Mouse (Mus musculus): Measurements from ENCODE around the gene Gins3. TPM values are rescaled to one million over a fixed set of nuclear protein-coding genes. Genes with fewer than 3 reads are reported as not detected.

Gins3 gene
- polyA plus RNA-seq, 1 experiment from 2014 or later = 11.9 TPM

DNA sequence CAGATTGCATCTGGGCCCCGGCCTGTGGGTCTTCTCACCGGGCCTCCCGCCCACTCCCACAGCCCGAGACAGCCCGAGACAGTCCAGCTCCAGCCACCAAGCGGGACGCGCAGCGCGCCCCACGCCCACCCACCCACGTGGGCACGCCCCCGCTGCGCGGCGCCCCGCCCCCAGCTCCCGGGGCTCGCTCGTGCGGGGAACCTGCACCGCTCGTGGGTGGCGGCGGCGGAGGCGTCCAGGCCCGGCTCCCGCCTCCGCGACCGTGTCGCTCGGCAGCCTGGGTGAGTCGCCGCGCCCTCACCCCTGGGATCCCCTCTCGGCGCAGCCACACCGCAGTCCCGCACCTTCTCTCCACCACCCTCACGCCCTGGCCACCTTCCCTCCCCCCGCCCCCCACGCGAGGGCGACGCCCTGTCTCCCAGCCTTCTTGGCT is 44.4 kb downstream of the Gins3 start:
- Histone ChIP-seq H3K4me3 (ENCODE audit: low read length) (peak overlapping the region; percentile 59), H3K4me1 (ENCODE audit: control insufficient read depth, insufficient read depth, low read length) (peaks cover 12% of the 10 kb centered on the region), H3K4me2 (ENCODE audit: low read depth, low read length) (peak overlapping the region; percentile 98), H3K9me3 (ENCODE audit: control insufficient read depth, low read length) (no peaks in the 10 kb centered on the region), H3K36me3 (ENCODE audit: control insufficient read depth, insufficient read depth, low read length) (no peaks in the 10 kb centered on the region), H3K9ac (ENCODE audit: low read depth, low read length) (peak overlapping the region; percentile 60), H3K27me3 (replicated peaks; ENCODE audit: control insufficient read depth, insufficient read depth, low read length) (peaks cover 52% of the 10 kb centered on the region), H3K27ac (ENCODE audit: low read length) (no peak overlapping the region)
- ATAC-seq = peak; percentile 64
- 0% methylated on average over 29 of the region's 48 CpGs for WGBS

DNA sequence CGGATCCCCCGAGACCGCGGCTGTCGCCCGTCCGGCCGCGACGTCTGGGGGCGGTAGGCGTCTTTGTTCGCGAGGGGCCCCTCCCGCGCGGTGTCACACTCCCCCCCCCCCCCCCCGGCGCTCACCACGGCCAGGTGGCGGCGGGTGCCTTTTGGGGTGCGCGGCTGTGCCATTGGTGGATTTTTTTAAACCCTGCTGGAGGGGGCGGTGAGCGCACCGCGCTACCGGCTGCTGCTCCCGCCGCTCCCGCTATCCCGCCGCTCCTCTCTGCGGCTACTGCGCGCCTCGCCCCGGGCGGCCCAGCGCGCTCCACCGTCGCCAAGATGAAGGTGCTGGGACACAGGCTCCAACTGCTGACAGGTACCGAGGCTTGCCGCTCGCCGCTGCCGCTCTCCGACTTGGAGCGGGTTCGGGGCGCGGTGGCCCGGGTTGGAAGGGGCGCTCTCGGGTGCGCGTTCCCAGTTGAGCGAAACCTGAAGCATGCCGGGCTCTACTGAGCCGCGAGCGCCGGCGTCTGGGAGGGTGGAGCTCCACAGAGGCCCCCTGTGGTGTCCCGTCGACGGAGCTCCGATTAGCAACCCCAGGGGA is 44.9 kb downstream of the Gins3 start:
- Histone ChIP-seq H3K4me1 (ENCODE audit: control insufficient read depth, insufficient read depth, low read length) (peaks cover 12% of the 10 kb centered on the region), H3K4me3 (ENCODE audit: low read length) (peak overlapping the region; percentile 59), H3K9me3 (ENCODE audit: control insufficient read depth, low read length) (no peaks in the 10 kb centered on the region), H3K27ac (ENCODE audit: low read length) (no peak overlapping the region), H3K36me3 (ENCODE audit: control insufficient read depth, insufficient read depth, low read length) (no peaks in the 10 kb centered on the region), H3K4me2 (ENCODE audit: low read depth, low read length) (peak overlapping the region; percentile 98), H3K9ac (ENCODE audit: low read depth, low read length) (peak overlapping the region; percentile 60), H3K27me3 (replicated peaks; ENCODE audit: control insufficient read depth, insufficient read depth, low read length) (peaks cover 52% of the 10 kb centered on the region)
- peak; percentile 53 for ATAC-seq
- under 1% methylated on average over 66 of the region's 70 CpGs for WGBS

DNA sequence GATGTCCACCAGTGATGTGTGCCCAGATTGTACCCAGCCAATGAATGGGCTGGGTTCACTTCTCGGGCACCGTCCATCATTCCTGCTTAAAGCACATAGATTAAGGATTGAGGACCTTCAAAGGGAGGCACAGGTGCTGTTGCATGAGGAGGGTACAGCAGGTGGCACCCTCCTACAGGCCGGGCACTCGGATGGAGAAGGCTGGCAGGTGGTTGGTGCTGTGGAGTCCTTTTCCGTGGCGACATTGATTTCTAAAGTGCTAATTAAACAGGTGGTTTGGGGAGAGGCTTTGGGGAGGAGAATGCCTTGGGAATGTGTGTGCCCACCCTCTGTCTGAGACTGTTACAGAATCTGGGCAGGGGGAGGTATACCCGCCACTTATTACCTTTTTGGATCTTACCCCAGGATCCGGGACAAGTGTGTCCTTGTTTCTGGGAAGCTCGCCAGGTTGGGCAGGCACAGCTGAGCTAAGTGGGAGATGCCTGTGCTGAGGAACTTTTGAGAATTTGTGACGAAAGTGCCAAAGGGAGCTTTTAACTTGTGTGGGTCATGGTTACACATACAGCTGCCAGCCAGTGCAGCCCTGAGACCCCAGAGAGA is 54.9 kb downstream of the Gins3 start:
- WGBS = 76% methylated on average over 10 of the region's 10 CpGs
- H3K27ac ChIP-seq (ENCODE audit: low read length) = no peak overlapping the region
- no peak for ATAC-seq

DNA sequence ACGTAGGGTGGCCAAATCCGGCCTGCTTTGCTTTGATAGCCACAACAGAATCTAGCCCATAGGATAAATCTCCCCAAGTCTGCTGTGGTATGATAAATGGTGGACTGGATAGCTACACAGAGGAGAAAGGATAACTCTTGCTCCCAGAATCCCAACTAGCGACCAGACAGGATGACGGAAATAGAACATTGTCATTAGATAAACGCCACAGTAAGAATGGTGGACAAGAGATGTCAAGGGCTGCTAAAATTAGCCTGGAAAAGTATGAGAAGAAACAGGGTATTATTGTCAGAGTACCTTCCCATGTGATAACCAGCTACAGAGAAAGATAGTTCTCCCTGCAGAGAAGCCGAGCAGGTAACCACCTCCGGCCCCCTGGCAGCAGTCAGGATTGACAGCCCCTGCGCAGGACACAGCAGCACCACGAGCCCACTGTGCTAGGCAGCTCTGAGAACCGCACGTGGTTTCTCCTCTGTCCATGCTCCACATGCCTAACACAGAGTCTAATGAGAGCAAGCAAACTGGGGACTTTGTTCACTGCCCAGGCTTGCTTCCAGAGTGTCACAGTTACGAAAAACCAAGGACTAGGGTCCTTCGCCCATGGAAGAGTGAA is 57.8 kb downstream of the Gins3 start:
- Histone ChIP-seq H3K4me3 (ENCODE audit: low read length) (no peak overlapping the region), H3K4me2 (ENCODE audit: low read depth, low read length) (no peak overlapping the region), H3K27ac (ENCODE audit: low read length) (no peak overlapping the region), H3K36me3 (ENCODE audit: control insufficient read depth, insufficient read depth, low read length) (no peaks in the 10 kb centered on the region), H3K9ac (ENCODE audit: low read depth, low read length) (no peak overlapping the region), H3K27me3 (replicated peaks; ENCODE audit: control insufficient read depth, insufficient read depth, low read length) (peaks cover 3% of the 10 kb centered on the region; the same call in 1 of the 2 replicates), H3K9me3 (ENCODE audit: control insufficient read depth, low read length) (no peaks in the 10 kb centered on the region), H3K4me1 (ENCODE audit: control insufficient read depth, insufficient read depth, low read length) (no peaks in the 10 kb centered on the region)
- no peak for ATAC-seq
- 70% methylated on average over 13 of the region's 13 CpGs for WGBS

More for the DNA sequence above, 54.9 kb downstream of the Gins3 start:
- Histone ChIP-seq H3K27me3 (replicated peaks; ENCODE audit: control insufficient read depth, insufficient read depth, low read length) (no peaks in the 10 kb centered on the region; the same call in 1 of the 2 replicates), H3K9me3 (ENCODE audit: control insufficient read depth, low read length) (no peaks in the 10 kb centered on the region), H3K4me2 (ENCODE audit: low read depth, low read length) (no peak overlapping the region), H3K4me1 (ENCODE audit: control insufficient read depth, insufficient read depth, low read length) (no peaks in the 10 kb centered on the region), H3K4me3 (ENCODE audit: low read length) (no peak overlapping the region), H3K36me3 (ENCODE audit: control insufficient read depth, insufficient read depth, low read length) (no peaks in the 10 kb centered on the region), H3K9ac (ENCODE audit: low read depth, low read length) (no peak overlapping the region)

DNA sequence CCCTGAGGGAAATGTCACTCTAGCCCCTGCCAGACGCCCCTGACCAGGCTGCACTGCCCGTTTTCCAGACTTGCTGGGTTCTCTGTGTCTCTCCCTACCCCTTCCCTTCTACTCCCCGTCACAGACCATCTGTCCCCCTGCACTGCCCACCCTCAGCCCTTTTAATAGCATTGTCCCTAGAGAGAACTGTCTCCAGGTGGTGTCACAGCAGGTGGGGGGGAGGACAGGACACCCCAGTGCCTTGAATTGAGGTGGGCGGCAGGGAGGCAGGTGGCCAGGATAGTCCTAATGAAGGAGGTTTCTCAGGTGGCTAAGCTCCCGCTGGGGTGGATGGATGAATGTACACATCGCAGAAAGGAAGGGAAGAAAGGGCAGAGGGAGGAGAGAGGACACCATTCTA is 61.4 kb downstream of the Gins3 start:
- H3K9ac ChIP-seq (ENCODE audit: low read depth, low read length) = no peak overlapping the region
- H3K4me2 ChIP-seq (ENCODE audit: low read depth, low read length) = no peak overlapping the region
- no peaks in the 10 kb centered on the region for H3K9me3 ChIP-seq (ENCODE audit: control insufficient read depth, low read length)
- no peaks in the 10 kb centered on the region for H3K4me1 ChIP-seq (ENCODE audit: control insufficient read depth, insufficient read depth, low read length)
- H3K27ac ChIP-seq (ENCODE audit: low read length) = no peak overlapping the region
- no peak for ATAC-seq
- WGBS = 13% methylated on average over 6 of the region's 6 CpGs
- no peaks in the 10 kb centered on the region for H3K36me3 ChIP-seq (ENCODE audit: control insufficient read depth, insufficient read depth, low read length)
- H3K4me3 ChIP-seq (ENCODE audit: low read length) = no peak overlapping the region
- peaks cover 11% of the 10 kb centered on the region for H3K27me3 ChIP-seq (replicated peaks; ENCODE audit: control insufficient read depth, insufficient read depth, low read length)

Other genes starting within 250 kb of the Gins3 start
- gene Cfap20, start 198.6 kb upstream of the Gins3 start, polyA plus RNA-seq (2015; fragmentation: Nextera tagmentation; extraction: Ambion mirVana) = 100 and 113 TPM in 2 replicates
- 5.1 and 5.5 TPM in 2 replicates for gene Csnk2a2, start 143.4 kb upstream of the Gins3 start, polyA plus RNA-seq (2015; fragmentation: Nextera tagmentation; extraction: Ambion mirVana)
- gene Ccdc113, start 99.4 kb upstream of the Gins3 start, polyA plus RNA-seq (2015; fragmentation: Nextera tagmentation; extraction: Ambion mirVana) = 0.13 TPM in 1 of 2 replicates, not detected in the other
- not detected in 2 replicates for gene Prss54, start 57.1 kb upstream of the Gins3 start, polyA plus RNA-seq (2015; fragmentation: Nextera tagmentation; extraction: Ambion mirVana)
- 14.4 and 15.3 TPM in 2 replicates for gene Ndrg4, start 43.5 kb downstream of the Gins3 start, polyA plus RNA-seq (2015; fragmentation: Nextera tagmentation; extraction: Ambion mirVana)
- 16.1 and 18.4 TPM in 2 replicates for gene Setd6, start 82.4 kb downstream of the Gins3 start, polyA plus RNA-seq (2015; fragmentation: Nextera tagmentation; extraction: Ambion mirVana)
- gene Cnot1, start 174.0 kb downstream of the Gins3 start, polyA plus RNA-seq (2015; fragmentation: Nextera tagmentation; extraction: Ambion mirVana) = 44.4 and 46.7 TPM in 2 replicates
- 309 and 333 TPM in 2 replicates for gene Sap18b, start 191.9 kb downstream of the Gins3 start, polyA plus RNA-seq (2015; fragmentation: Nextera tagmentation; extraction: Ambion mirVana)
- gene Slc38a7, start 220.1 kb downstream of the Gins3 start, polyA plus RNA-seq (2015; fragmentation: Nextera tagmentation; extraction: Ambion mirVana) = 28.1 and 36.3 TPM in 2 replicates

All from intestine, embryonic 16.5 days (tissue).